Mouse (Mus musculus): Measurements from ENCODE around the gene Rgs3. TPM values are rescaled to one million over a fixed set of nuclear protein-coding genes. Genes with fewer than 3 reads are reported as not detected.

The Rgs3 gene
- polyA plus RNA-seq, 1 experiment from 2014 or later = 62.2 TPM

DNA sequence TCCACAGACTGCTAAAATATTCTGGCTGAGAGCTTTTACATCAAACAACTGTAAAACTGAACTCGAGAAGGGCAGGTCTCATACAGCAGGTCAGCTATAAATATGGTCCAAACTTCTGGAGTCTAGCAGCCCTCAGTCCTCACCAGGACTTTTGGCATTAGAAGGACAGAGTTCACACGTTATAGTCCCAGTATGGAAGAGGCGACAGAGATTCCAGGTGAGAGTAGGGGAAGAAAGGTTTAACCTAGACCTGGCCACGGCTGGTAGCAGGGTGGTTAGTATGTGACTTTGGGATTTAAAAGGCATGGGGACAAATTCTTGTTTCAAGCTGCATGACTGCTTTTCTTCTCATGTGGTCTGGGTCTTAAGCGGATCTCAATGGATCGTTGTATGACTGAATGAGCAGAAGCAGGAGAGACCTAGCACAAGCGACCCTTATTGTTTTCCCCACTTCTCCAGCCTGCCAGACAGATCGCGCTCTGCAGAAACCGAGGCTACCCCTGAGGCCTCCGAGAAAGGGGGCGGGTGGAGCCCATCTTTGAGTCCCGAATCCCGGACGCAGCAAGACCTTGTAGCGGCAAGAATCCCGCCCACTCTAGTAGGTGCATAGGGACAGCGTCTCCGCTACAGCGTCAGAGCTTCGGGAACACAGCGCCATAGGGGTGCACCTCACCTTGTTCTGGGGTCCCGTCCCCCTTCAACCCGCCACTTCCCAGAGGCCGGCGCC is 40.4 kb upstream of the Rgs3 start:
- H3K36me3 ChIP-seq = peaks cover 25% of the 10 kb centered on the region
- H3K27me3 ChIP-seq (replicated peaks) = no peaks in the 10 kb centered on the region
- peak; percentile 41 for ATAC-seq (ENCODE audit: extremely low read depth, insufficient number of reproducible peaks, low FRiP score, low TSS enrichment)
- H3K9me3 ChIP-seq = no peaks in the 10 kb centered on the region
- peak overlapping the region; percentile 78 for H3K4me2 ChIP-seq
- WGBS = 1% methylated on average over 26 of the region's 26 CpGs
- H3K9ac ChIP-seq = peak overlapping the region; percentile 76
- H3K27ac ChIP-seq (replicated peaks) = peak overlapping the region; percentile 85
- peaks cover 59% of the 10 kb centered on the region for H3K4me1 ChIP-seq
- H3K4me3 ChIP-seq = peak overlapping the region; percentile 68

DNA sequence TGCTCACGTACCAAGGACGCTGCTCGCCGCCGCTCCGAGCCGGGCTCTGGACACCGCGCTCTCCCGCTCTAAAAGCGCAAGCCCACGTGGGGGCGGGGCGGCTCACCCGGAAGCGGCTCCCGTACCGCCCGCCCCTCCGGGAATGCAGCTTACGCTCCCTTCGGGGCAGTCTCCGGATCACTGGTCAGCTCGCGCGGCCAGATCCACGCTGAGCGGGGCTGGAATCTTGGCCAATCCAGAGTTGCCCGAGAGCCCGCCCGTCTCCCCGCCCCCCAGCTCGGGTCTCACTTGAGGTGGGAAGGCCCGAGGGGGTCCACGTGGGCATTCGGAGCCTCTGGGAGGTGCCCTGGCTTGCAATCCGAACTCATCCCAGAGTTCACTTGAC is 39.8 kb upstream of the Rgs3 start, which contains the start of gene Alad:
Gene Alad (minus strand): TSS at position 70 of the 385 bp plus-strand sequence.
- Histone ChIP-seq H3K4me2 (peak within 1 kb of the TSS; percentile 78), H3K27me3 (replicated peaks) (no peaks in the 10 kb centered on the region), H3K9me3 (no peaks in the 10 kb centered on the region), H3K9ac (peak within 1 kb of the TSS; percentile 76), H3K27ac (replicated peaks) (peak within 1 kb of the TSS; percentile 85), H3K4me1 (peaks cover 59% of the 10 kb centered on the region), H3K4me3 (peak within 1 kb of the TSS; percentile 68), H3K36me3 (peaks cover 25% of the 10 kb centered on the region)
- WGBS = 0% methylated on average over 37 of the region's 37 CpGs
- peak; percentile 84 for ATAC-seq (ENCODE audit: extremely low read depth, insufficient number of reproducible peaks, low FRiP score, low TSS enrichment)

DNA sequence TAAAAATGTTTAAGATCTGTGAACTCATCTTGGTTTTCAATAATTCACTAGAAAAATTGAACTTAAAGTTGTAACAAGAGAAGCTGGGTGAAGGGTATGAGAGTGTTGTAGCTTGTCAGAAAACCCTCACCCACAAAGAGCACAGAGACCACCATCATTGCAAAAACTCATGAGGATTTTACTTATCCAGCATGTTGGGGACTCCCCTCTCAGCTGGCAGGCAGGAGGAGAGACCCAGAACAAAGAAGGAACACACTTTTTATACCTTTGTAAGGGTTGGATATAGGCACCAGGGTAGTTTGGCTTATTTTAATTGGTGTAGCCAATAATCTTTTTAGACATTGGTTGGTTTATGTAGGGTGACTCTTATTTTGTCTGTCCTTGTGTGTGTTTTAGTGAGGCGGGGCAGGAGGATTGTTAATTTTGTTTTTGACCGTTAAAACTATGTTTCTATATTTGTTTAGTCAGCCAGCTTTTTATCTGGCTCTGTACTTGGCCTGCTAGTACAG is 38.7 kb upstream of the Rgs3 start:
- Histone ChIP-seq H3K4me1 (peaks cover 48% of the 10 kb centered on the region), H3K27me3 (replicated peaks) (no peaks in the 10 kb centered on the region), H3K9me3 (no peaks in the 10 kb centered on the region), H3K4me3 (no peak overlapping the region; the same call in 1 of the 2 replicates), H3K9ac (no peak overlapping the region), H3K27ac (replicated peaks) (no peak overlapping the region), H3K4me2 (peak overlapping the region; percentile 78; the same call in 1 of the 2 replicates), H3K36me3 (peaks cover 25% of the 10 kb centered on the region)
- no peak for ATAC-seq (ENCODE audit: extremely low read depth, insufficient number of reproducible peaks, low FRiP score, low TSS enrichment)
- WGBS = 79% methylated on average over 2 of the region's 2 CpGs

DNA sequence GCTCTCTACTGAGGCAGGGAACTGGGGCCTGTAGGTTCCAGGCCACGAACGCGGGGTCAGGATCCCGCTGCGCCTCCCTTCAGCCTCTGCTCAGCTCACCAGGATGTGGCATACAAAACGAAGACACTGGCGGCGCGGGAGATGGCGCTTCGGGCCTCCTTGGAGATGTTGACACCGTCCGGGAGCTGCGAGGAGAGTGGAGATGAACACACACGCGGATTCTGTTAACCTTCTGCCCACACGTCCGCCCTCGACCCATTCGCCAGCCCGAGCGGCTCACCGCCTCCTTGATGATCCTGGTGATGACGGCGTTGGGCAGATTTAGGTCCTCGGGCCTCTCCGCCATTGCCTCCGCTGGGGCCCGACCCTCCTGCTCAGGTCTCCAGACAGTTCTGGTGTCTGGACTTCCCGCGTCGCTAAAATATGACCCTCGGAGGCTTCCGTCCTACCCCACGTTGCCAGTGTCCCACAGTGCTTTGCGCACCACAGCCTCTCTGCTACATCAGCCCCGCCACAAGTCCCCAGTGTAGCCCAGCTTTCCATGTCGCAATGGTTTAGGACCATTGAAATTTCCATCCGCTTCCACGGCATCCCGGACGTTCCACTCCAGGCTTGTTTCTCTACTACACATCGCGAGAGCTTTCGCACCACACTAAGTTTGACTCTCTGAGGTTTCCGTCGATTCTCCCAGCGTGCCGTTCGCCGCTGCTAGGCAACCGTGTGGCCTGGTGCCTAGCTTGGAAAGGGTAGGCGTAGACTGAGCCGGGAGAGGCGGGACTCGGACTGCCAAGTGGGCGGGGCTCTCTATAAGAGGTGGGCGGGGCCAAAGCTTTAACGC is 34.8 kb upstream of the Rgs3 start, which contains the start of the genes Pole3 and 4933430I17Rik:
Gene Pole3 (minus strand): TSS at position 418 of the 838 bp plus-strand sequence.
Gene 4933430I17Rik (plus strand): TSS at position 719 of the 838 bp plus-strand sequence.
- Histone ChIP-seq H3K36me3 (peaks cover 25% of the 10 kb centered on the region), H3K27ac (replicated peaks) (peak within 1 kb of the TSS; percentile 95), H3K4me3 (peak within 1 kb of the TSS; percentile 89), H3K9ac (peak within 1 kb of the TSS; percentile 93), H3K4me1 (peaks cover 15% of the 10 kb centered on the region), H3K4me2 (peak within 1 kb of the TSS; percentile 96), H3K9me3 (no peaks in the 10 kb centered on the region), H3K27me3 (replicated peaks) (no peaks in the 10 kb centered on the region)
- ATAC-seq (ENCODE audit: extremely low read depth, insufficient number of reproducible peaks, low FRiP score, low TSS enrichment) = peak; percentile 96
- WGBS = under 1% methylated on average over 59 of the region's 59 CpGs

DNA sequence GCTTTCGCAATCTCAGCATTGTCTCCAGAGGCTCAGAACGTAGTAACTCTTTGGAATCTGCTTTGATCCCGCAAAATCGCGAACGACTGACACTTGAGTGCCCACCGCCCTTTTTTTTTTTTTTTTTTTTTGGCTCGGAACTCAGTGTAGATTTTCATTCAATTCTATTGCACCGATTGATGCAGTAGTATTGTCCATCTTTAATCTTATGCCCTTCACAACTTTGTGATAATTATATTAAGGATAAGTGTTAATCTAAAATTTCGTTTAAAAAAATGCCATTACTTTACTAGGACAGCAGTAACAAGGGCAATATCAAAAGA is 34.2 kb upstream of the Rgs3 start:
- ATAC-seq (ENCODE audit: extremely low read depth, insufficient number of reproducible peaks, low FRiP score, low TSS enrichment) = no peak
- peak overlapping the region; percentile 89 for H3K4me3 ChIP-seq
- H3K9me3 ChIP-seq = no peaks in the 10 kb centered on the region
- peak overlapping the region; percentile 96 for H3K4me2 ChIP-seq
- no peak overlapping the region for H3K27ac ChIP-seq (replicated peaks)
- WGBS = 1% methylated on average over 10 of the region's 10 CpGs
- peak overlapping the region; percentile 93 for H3K9ac ChIP-seq
- H3K27me3 ChIP-seq (replicated peaks) = no peaks in the 10 kb centered on the region
- H3K4me1 ChIP-seq = peaks cover 14% of the 10 kb centered on the region
- peaks cover 25% of the 10 kb centered on the region for H3K36me3 ChIP-seq

DNA sequence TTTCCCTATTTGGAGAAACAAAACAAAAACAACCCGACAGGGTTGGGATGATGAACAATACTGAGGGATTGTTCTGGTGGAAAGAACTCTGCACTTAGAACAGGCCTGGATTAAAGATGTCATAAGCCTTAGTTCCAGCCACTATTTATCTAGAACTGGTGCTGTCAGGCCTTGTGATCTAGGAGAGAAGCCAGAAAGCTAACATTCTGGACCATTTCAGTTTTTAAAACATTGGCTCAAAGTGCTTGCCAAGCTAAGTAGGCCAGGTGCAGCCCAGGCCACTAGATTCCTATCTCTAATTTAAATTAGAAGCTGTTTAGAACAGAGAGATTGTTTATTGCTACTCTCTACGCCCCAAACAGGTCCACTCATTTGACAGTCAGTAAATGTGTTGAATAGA is 33.4 kb upstream of the Rgs3 start:
- Histone ChIP-seq H3K9ac (no peak overlapping the region), H3K9me3 (no peaks in the 10 kb centered on the region), H3K36me3 (peaks cover 25% of the 10 kb centered on the region), H3K4me1 (peaks cover 20% of the 10 kb centered on the region), H3K27ac (replicated peaks) (no peak overlapping the region), H3K4me3 (no peak overlapping the region), H3K4me2 (no peak overlapping the region), H3K27me3 (replicated peaks) (no peaks in the 10 kb centered on the region)
- WGBS = 48% methylated on average over 2 of the region's 2 CpGs
- no peak for ATAC-seq (ENCODE audit: extremely low read depth, insufficient number of reproducible peaks, low FRiP score, low TSS enrichment)

DNA sequence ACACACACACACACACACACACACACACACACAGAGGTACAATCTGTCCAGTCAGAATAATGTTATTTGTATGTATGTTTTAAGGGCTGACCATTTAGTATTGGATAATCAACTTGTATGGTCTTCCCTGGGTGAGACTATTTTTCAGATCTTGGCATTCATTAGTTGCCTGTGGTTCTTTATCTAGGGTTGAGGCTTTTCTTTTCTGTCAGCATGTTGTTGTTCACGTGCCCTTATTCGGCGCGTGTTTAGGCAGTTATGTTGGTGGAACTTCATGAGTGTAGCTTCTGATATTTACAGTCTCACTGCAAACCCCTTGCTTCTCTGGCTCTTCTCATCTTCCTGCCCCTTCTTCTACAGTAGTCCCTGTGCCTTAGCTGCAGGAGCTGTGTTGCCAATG is 32.0 kb upstream of the Rgs3 start:
- H3K27me3 ChIP-seq (replicated peaks) = no peaks in the 10 kb centered on the region
- peaks cover 14% of the 10 kb centered on the region for H3K36me3 ChIP-seq
- no peak for ATAC-seq (ENCODE audit: extremely low read depth, insufficient number of reproducible peaks, low FRiP score, low TSS enrichment)
- H3K4me2 ChIP-seq = no peak overlapping the region
- no peak overlapping the region for H3K4me3 ChIP-seq
- H3K9ac ChIP-seq = no peak overlapping the region
- H3K9me3 ChIP-seq = no peaks in the 10 kb centered on the region
- no peak overlapping the region for H3K27ac ChIP-seq (replicated peaks)
- 70% methylated on average over 4 of the region's 4 CpGs for WGBS
- H3K4me1 ChIP-seq = peaks cover 20% of the 10 kb centered on the region

DNA sequence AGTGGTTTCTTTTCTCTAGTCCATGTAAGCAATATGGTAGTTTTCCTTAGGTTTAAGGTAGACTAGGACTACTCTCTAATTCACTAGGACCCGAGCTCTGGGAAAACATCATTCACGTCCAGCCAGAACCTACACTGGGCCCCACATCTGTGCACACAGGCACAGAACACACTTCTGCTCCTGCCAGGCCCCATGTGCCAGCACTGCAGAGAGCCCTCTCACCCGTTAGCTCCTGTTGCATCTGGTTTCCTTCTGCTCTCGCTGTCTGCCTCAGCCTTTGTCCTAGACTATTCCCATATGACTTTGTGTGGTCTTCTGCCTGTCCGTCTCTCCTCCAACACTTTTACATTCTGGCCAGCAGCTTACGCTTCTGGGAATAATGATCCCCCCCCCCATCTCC is 25.9 kb upstream of the Rgs3 start:
- Histone ChIP-seq H3K4me1 (peaks cover 8% of the 10 kb centered on the region), H3K27me3 (replicated peaks) (no peaks in the 10 kb centered on the region), H3K9me3 (no peaks in the 10 kb centered on the region; the same call in 1 of the 2 replicates), H3K36me3 (no peaks in the 10 kb centered on the region), H3K4me2 (no peak overlapping the region), H3K4me3 (no peak overlapping the region), H3K27ac (replicated peaks) (no peak overlapping the region), H3K9ac (no peak overlapping the region)
- WGBS = 60% methylated on average over 6 of the region's 6 CpGs
- ATAC-seq (ENCODE audit: extremely low read depth, insufficient number of reproducible peaks, low FRiP score, low TSS enrichment) = no peak

DNA sequence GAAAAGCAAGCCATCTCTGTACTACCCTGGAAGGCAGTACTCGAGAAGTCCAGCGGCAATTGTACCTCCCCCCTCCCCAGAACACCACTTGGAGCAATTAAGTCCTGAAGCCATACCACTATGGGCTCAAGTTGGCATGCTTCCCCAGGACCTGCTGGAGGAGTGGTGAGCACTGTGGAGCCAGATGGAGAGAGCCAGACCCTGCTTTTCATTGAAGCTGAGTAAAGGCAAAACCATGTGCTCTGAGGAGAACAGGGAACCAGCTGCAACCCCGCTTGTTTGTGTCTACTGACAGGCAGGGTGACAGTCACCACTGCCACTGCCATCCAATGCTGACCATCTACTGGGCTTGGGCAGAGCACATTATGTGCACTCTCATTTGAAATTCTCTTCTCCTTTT is 17.8 kb upstream of the Rgs3 start:
- H3K4me2 ChIP-seq = no peak overlapping the region
- H3K9me3 ChIP-seq = no peaks in the 10 kb centered on the region
- ATAC-seq (ENCODE audit: extremely low read depth, insufficient number of reproducible peaks, low FRiP score, low TSS enrichment) = no peak
- no peaks in the 10 kb centered on the region for H3K36me3 ChIP-seq
- WGBS = 73% methylated on average over 3 of the region's 3 CpGs
- 0 out of 2 replicates have a peak, but pooled peaks cover 4% of the 10 kb centered on the region for H3K27me3 ChIP-seq (replicated peaks)
- no peaks in the 10 kb centered on the region for H3K4me1 ChIP-seq
- H3K9ac ChIP-seq = no peak overlapping the region
- H3K27ac ChIP-seq (replicated peaks) = no peak overlapping the region
- no peak overlapping the region for H3K4me3 ChIP-seq

DNA sequence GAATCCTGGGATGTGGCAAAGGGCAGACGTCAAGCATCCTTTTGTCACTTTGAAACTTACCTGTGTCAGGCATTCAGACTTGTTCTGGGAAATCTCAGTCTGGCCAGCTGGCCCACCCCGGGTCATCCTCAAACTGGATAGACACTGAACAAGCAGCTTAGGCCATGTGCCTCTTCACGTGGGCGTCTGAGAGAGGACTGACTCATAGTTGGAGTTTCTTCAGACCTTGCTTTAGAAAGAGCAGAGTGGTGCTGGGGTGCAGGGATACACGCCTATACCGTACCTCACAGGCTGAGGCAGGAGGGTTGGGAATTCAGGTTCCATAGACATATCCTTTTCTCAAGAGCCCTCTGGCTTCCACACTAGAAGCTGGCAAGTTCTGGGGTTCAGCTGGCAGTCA is 15.9 kb upstream of the Rgs3 start:
- H3K36me3 ChIP-seq = no peaks in the 10 kb centered on the region
- no peak overlapping the region for H3K4me3 ChIP-seq
- no peaks in the 10 kb centered on the region for H3K4me1 ChIP-seq
- H3K9me3 ChIP-seq = no peaks in the 10 kb centered on the region
- H3K4me2 ChIP-seq = no peak overlapping the region
- no peak overlapping the region for H3K9ac ChIP-seq
- no peak overlapping the region for H3K27ac ChIP-seq (replicated peaks)
- 0 out of 2 replicates have a peak, but pooled peaks cover 4% of the 10 kb centered on the region for H3K27me3 ChIP-seq (replicated peaks)
- ATAC-seq (ENCODE audit: extremely low read depth, insufficient number of reproducible peaks, low FRiP score, low TSS enrichment) = no peak
- WGBS = 88% methylated on average over 6 of the region's 6 CpGs

DNA sequence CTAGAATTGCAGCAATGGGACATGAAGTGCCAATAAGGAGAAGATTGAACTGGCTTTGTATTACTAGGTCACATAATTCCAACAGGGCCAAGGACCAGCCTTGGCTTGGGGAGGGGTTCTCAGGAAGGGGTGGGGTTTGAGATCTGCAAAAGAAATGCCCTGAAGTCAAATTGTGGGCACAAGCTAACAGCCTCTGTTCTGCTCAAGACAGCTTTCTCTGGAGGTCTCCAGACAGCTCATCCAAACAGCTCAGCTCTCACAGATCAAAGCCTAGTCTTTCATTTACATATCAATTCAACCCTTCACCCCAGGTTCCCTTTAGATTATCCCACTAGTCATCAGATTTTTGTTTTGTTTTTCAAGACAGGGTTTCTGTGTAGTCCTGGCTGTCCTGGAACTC is 14.8 kb upstream of the Rgs3 start:
- no peaks in the 10 kb centered on the region for H3K9me3 ChIP-seq
- H3K27me3 ChIP-seq (replicated peaks) = 0 out of 2 replicates have a peak, but pooled peaks cover 4% of the 10 kb centered on the region
- H3K4me2 ChIP-seq = no peak overlapping the region
- no peak for ATAC-seq (ENCODE audit: extremely low read depth, insufficient number of reproducible peaks, low FRiP score, low TSS enrichment)
- no peak overlapping the region for H3K4me3 ChIP-seq
- no peaks in the 10 kb centered on the region for H3K4me1 ChIP-seq
- no peaks in the 10 kb centered on the region for H3K36me3 ChIP-seq
- H3K9ac ChIP-seq = no peak overlapping the region
- H3K27ac ChIP-seq (replicated peaks) = no peak overlapping the region
